Mouse (Mus musculus): Measurements from ENCODE around the gene Zfp335.

GRCm38 (mm10) chr2:164953224-164953623 lies 41.7 kb upstream of the Zfp335 start:
- TF ChIP-seq CTCF (IDR thresholded peaks at IDR 0.05; ENCODE audit: low read depth) (peak; percentile 88), EP300 (IDR thresholded peaks at IDR 0.05; ENCODE audit: low read depth) (no peak)

Data from heart, postnatal 0 days (tissue).